Mouse (Mus musculus): ENCODE measurements at regions not wholly inside any gene's neighbourhood (a gene's known extent, or its start where the extent isn't known, plus 50 kb on each side); places are given as distances from the start of the nearest gene placed in this dataset.

DNA sequence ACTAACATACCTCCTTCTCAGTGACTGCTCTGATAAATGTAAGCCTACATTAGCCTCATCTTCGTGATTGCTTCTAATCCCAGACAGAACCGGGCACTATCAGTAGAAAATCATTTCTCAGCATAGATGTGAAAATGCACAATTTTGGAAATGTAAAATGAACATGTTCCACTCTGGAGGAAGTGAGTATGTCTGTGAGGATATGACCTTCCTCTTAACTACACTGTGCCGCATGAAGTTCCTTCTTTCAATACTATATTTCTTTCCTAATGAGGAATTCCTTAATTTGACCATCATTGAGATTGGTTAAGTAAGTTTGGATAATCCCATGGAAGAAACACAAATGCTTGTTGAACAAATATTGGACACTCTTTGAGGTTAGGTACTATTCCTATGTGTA is 668.5 kb downstream of the Adgrl2 start:
- TF ChIP-seq CTCF (IDR thresholded peaks at IDR 0.05; ENCODE audit: extremely low read depth, insufficient read length, insufficient replicate concordance, low read depth, low read length) = no peak
- no peak for TF ChIP-seq POLR2A (IDR thresholded peaks at IDR 0.05; ENCODE audit: low read depth, low read length)
